Mouse (Mus musculus): ENCODE data around the gene I0C0044D17Rik. TPM values are rescaled to one million over a fixed set of nuclear protein-coding genes. Genes with fewer than 3 reads are reported as not detected.
"Not testable (repeated sequence)": the region's sequence is repeated elsewhere in the genome, so short reads cannot be mapped to it uniquely, and the experiment has no call there.

Gene I0C0044D17Rik
- not detected for total RNA-seq (2021)

- not testable (repeated sequence) for DNase-seq
Measured at GRCm38 (mm10) chr4:98823740-98824139, at the start of gene I0C0044D17Rik. Gene I0C0044D17Rik (minus strand): TSS chr4:98823840.

- peak; percentile 20 to 21 for DNase-seq
Measured at GRCm38 (mm10) chr4:98865386-98866237, 42.0 kb upstream of the I0C0044D17Rik start.

DNA sequence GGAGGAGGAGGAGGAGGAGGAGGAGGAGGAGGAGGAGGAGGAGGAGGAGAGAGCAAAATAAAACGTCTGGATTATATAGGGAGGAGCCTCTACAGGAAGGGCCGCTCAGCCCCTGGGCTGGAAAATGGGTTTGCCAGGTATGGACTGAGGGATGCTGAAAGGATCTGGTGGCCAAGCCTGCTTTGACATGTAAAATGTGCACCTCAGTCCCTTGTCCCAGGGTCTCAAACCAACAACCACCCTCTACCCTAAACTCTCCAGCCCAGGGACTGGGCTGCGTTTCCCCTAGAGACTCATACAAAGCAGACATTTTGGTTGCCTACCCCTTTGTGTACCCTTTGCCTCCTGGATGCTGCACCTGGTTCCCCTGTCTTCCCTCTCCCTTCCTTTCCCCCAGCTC, 40.9 kb upstream of the I0C0044D17Rik start:
- DNase-seq = no peak

DNA sequence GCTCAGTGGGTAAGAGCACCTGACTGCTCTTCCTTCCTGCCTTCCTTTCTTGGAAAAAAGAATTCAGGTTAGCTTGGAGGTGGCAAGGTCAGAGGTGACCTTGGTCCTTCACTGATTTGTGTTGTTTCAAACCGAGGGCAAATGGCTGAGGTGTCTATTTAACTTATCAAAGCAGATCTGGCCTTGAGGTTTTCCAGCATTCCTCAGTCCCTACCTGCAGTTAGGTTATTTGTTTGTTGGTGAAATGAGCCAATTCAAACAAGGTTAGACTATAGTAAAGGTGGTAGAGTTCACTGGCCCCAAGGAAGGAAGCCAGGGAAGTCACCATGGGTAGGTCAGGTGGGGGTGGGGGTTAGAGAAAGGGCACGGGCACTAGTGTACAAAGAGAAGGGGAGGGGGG, 40.5 kb upstream of the I0C0044D17Rik start:
- DNase-seq = no peak

DNA sequence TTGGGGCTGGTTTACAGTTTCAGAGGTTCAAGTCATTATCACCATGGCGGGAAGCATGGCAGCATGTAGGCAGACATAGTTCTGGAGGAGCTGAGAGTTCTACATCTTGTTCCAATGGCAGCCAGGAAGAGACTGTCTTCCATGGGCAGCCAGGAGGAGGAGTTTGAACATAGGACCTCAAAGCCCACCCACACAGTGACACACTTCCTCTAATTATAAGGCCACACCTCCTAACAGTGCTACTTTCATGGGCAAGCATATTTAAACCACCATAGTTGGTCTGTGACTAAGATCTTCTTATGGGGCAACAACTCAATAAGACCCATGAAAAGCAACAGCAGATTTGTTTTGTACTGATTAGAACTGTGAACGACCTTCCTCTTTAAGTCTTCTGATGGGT, 39.8 kb upstream of the I0C0044D17Rik start:
- no peak for DNase-seq

DNA sequence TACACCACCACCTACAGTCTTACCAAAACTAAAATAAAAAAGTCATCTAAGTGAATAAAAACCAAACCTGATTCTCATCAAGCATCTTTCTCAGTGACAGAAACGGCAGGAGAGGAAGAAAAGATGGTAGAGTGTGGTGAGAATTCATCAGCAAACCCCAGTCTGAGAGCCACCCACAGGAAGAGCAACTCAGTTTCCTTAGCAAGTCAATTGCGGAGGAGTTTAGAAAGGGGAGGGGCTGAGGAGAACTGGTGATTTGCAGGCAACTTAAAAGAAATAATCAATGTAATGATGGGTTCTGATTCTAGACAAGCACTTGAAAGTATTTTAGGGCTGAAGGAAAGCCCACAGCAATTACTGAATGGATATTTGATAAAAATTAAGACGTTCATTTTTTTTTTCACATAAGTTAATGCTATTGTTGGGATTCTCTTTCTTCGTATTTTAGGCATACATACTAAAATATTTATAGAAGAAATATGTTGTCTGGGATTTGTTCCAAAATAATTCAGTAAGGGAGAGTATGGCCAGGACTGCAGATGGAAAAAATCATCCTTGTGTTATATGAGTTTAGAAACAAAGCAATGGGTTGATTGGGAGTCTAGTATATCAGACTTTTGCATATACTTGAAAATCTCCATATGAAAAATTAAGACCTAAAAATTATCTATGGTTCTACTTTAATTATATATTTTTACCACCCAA, 34.7 kb upstream of the I0C0044D17Rik start:
- no peak for DNase-seq

DNA sequence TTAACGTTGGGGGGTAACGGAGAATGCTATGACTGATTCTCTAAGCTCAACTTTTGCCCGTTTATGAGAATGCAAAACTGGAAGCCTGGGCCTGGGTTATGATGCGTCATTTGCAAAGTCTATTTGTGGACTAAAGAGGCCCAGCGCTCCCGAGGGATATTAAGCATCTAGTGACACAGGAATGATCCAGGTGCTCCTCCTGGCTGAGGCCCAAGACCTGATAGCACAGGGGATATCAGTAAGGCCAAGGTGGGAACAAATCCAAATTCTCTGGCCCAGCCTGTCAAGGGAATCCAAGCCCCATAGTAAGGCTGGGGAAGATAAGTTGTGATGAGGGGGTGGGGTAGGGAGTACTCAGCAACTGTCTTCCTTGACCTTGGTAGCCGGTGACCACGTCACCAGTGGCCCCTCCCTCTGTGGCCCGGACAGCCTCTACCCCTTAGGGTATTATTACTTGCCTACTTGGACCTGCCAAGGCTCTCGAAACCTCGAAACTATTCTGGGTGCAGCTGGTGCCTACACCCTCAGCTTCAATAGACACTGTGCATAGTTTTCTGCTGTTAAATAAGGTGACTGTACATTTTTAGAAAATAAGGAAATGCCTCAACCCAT, 33.5 kb upstream of the I0C0044D17Rik start:
- no peak for DNase-seq

- DNase-seq = no peak
Measured at GRCm38 (mm10) chr4:98853926-98854325, 30.3 kb upstream of the I0C0044D17Rik start.

GRCm38 (mm10) chr4:98850485-98850884, 26.8 kb upstream of the I0C0044D17Rik start:
- DNase-seq = not testable (repeated sequence)

DNA sequence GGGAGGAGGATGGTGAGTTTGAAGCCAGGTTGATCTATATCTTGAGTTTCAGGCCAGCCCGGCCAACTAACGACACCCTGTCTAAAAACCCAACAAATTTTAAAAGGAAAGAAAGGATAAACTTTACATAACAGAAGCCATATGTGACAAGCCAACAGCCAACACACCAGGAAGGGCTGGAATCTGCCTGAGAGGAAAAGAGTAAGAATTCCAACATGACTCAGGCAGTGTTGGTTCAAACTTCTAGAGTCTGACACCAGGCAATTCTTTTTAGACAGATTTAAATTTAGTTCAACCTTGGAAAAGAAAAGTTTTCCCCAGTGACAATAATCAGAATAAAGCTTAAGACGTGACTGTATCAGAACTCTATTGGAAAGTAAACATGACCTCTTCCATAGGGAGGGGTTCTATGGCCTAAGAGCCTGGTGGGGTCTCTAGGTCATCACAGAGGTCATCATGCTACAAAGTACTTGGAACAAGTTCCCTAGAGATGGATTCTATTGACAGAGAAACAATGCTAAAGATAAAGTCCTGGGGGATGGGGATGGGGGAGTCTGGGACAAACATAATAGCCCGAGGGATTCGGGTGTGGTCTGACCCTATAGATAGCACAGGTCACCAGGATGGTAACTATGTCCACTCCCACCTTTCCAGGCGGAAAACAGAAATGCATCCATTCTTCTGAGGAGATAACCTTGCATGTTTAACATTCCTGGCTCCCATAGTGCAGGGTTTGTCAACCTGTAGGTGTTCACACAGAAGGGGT, 23.7 kb upstream of the I0C0044D17Rik start:
- no peak for DNase-seq

- no peak for DNase-seq
Measured at GRCm38 (mm10) chr4:98846396-98846795, 22.8 kb upstream of the I0C0044D17Rik start.

DNA sequence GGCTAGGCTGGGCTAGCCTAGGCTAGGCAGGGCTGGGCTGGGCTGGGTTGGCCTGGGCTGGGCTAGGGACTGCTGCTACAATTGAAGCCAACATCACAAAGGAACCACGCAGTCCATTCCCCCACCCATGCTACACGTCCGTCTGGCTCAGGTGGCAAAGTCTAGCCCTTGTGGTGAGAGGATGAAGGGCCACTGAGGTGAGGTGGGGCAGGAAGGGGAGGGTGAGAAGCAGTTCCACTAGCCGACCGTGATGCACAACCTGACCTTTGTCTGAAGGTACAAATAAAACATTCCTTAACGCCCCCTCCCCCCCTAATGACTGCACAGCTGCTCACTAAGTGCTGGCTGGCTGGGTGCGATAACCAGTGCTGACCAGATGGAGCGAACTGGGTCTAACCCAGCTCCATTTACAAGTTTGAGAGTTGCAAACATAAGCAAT, 22.1 kb upstream of the I0C0044D17Rik start:
- DNase-seq = no peak

DNA sequence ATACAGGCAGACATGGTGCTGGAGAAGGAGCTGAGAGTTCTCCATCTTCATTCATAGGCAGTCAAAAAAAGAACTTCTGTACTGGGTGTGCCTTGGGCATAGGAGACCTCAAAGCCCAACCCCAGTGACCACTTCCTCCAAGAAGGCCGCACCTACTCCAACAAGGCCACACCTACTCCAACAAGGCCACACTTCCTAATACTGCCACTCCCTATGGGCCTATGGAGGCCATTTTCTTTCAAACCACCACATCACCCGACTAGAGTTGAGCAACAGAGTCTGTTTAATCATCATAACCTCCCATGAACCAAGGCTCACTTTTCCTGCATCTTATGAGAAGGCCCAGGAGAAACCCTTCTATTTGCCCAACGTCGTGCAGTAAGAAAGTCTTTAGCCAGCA, 21.6 kb upstream of the I0C0044D17Rik start:
- no peak for DNase-seq

GRCm38 (mm10) chr4:98843906-98844597, 20.4 kb upstream of the I0C0044D17Rik start:
- DNase-seq = no peak

GRCm38 (mm10) chr4:98841251-98841650, 17.6 kb upstream of the I0C0044D17Rik start:
- DNase-seq = not testable (repeated sequence)

GRCm38 (mm10) chr4:98840526-98840925, 16.9 kb upstream of the I0C0044D17Rik start:
- DNase-seq = no peak

DNA sequence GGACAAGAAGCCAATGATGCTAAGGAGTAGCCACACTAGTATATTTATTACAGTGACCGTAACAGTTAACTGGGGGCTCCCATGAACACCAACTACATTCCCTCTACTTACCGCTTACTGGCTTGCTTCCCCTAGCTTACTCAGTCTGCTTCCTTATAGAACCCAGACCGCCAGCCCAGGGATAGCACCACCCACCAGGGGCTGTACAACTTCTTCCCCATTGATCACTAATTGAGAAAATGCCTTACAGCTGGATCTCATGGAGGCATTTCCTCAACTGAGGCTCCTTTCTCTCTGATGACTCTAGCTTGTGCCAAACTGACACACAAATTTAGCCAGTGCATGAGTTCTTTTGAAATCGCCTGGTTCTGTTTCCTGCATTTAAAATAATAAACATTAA, 15.3 kb upstream of the I0C0044D17Rik start:
- no peak for DNase-seq

DNA sequence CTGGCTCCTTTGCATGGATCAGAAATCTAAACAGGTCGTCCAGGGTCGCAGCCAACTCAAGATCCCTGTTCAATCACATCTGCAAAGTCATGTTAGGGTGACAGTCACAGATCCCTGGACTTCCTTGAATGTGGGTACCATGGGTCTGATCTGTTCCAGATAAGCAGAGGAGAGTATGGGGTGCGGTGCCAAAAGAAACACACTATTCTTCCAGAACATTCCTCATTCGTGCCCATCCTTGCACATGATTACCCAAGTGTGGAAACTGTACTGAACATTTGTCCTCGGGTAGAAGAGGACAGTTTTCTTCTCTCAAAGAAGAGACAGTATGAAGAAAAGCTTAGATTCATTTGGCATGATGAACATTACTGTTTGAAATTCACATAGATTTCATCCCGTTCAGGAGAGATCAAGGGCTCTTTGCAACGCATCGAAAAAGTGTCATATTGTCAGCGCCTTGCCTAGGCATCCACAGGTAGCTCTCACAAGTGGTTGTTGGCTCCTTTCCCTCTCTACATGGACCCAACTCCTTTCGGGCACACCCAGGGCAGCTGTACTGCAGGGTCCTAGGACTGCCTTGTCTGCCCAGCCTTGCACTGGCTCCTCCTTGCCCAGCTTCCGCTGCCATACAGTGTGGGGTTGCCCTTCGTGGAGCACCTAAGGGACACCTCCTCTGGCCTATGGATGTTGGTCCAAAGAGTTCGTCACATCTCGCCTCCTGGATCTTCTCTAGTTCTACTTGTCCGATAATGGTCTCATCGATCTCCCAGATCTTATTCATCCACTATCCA, 14.3 kb upstream of the I0C0044D17Rik start:
- no peak for DNase-seq

GRCm38 (mm10) chr4:98836519-98836918, 12.9 kb upstream of the I0C0044D17Rik start:
- DNase-seq = no peak

GRCm38 (mm10) chr4:98834782-98835181, 11.1 kb upstream of the I0C0044D17Rik start:
- no peak for DNase-seq

DNA sequence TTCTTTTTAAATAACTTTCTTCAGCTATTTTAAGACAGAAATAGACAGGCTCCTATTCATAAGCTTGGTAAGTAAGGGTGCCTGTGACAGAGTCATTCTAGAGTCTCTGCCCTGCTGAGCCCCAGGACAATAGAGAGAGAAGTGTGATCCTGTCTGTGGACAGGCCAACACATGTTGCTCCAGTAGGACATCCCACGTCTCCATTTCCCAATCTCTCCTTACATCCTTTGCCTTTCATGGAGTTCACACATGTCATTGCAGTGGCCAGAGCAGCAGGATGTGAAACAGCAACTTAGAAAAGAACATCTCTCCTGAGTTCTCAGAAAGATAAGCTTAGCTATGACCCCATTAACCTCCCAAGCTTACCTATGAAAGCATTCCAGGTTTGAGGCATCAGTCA, 8.1 kb upstream of the I0C0044D17Rik start:
- DNase-seq = no peak

Data from layer of hippocampus, postnatal 36 days (tissue).